Mouse (Mus musculus) MEL-GATA-1-ER (cell line): ENCODE data around the gene Dyrk3.

Experiments used
- DNase-seq: peaks from one replicate; pipeline ENCODE4 v3.0.0-alpha.2; 2012; ENCODE audit warnings: low read depth; ENCODE audit errors: extremely low read depth

Dyrk3 gene

GRCm38 (mm10) chr1:131085957-131086739 lies 52.0 kb downstream of the Dyrk3 start:
- no peak for DNase-seq

DNA sequence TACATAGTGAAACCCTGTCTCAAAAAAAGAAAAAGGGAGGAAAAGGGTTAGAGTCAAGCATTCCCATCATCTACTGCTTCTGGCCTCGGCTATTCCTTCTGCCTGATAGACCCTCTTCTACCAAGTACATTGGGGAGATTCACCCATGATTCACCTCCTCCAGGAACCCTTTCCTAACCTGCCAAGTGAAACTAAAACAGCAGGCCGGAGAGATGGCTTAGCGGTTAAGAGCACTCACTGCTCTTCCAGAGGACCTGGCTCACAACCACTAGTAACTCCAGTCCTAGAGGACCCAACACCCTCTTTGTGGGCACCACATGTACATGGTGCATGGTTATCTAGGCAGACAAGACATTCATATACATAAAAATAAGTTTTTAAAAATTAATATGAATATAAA lies 52.9 kb downstream of the Dyrk3 start:
- DNase-seq, result no peak

GRCm38 (mm10) chr1:131084289-131084688 lies 53.9 kb downstream of the Dyrk3 start:
- DNase-seq, result no peak

GRCm38 (mm10) chr1:131083609-131084008 lies 54.5 kb downstream of the Dyrk3 start:
- DNase-seq, result no peak

DNA sequence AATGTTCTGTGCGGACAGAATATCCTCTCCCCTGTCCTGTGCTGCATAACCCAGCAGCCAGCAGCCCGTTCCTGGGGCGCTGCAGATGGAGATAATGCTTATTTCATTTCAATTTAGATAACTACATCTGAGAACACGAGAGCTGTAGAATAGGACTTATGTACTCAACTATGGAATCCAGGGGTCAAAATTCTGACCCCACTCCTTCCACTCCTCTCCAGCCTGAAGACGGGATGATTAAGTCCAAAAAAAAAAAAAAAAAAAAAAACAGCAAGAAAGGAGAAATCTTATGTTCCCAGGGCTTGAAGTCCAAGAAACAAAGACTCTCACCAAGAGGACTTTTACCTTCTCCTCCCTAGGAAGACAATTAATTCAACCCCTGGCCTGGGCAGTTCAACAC lies 55.0 kb downstream of the Dyrk3 start:
- no peak for DNase-seq

GRCm38 (mm10) chr1:131080686-131081085 lies 57.5 kb downstream of the Dyrk3 start:
- no peak for DNase-seq

DNA sequence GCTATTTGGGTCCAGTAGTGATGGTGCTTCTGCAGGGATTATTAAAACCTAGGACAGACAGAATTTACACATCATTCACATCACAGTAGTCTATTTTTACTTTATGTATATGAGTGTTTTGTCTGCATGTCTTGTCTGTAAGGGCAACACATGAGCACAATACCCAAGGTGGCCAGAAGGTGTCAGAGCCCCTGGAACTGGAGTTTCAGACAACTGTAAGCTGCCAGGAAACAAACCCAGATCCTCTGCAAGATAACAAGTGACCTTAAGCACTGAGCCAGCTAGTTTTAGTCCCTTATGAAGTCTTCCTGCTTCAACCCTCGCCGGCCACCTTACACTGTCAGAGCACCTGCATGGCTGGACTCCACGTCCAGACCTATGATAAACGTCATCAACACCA lies 58.4 kb downstream of the Dyrk3 start:
- DNase-seq, result no peak

- DNase-seq, result no peak
These were observed 59.3 kb downstream of the Dyrk3 start for GRCm38 (mm10) chr1:131078761-131079330.
